Mouse (Mus musculus): ENCODE measurements around the gene Zfp629.
"Not testable (repeated sequence)": the region's sequence is repeated elsewhere in the genome, so short reads cannot be mapped to it uniquely, and the experiment has no call there.

Gene Zfp629

GRCm38 (mm10) chr7:127614891-127615843, at the start of gene Zfp629:
Gene Zfp629, minus strand, starts transcription at chr7:127615797.
- DNase-seq = peak; percentile 51 to 54

GRCm38 (mm10) chr7:127662926-127663325, 47.3 kb upstream of the Zfp629 start:
- no peak for DNase-seq

- no peak for DNase-seq
These were observed 46.2 kb upstream of the Zfp629 start for GRCm38 (mm10) chr7:127661833-127662232.

GRCm38 (mm10) chr7:127660882-127661281, 45.3 kb upstream of the Zfp629 start:
- DNase-seq = no peak

- peak; percentile 77 to 80 for DNase-seq
These were observed 41.3 kb upstream of the Zfp629 start for GRCm38 (mm10) chr7:127656946-127657345.

- DNase-seq = no peak
These were observed 38.7 kb upstream of the Zfp629 start for GRCm38 (mm10) chr7:127654318-127654717.

- no peak for DNase-seq
These were observed 36.5 kb upstream of the Zfp629 start for GRCm38 (mm10) chr7:127652050-127652449.

GRCm38 (mm10) chr7:127651624-127652023, 36.0 kb upstream of the Zfp629 start:
- DNase-seq = no peak

- no peak for DNase-seq
These were observed 33.6 kb upstream of the Zfp629 start for GRCm38 (mm10) chr7:127649206-127649605.

GRCm38 (mm10) chr7:127648516-127649201, 33.1 kb upstream of the Zfp629 start:
- no peak for DNase-seq

GRCm38 (mm10) chr7:127647576-127647975, 32.0 kb upstream of the Zfp629 start:
- DNase-seq = not testable (repeated sequence)

GRCm38 (mm10) chr7:127646363-127646762, 30.8 kb upstream of the Zfp629 start:
- DNase-seq = no peak

GRCm38 (mm10) chr7:127642254-127642653, 26.7 kb upstream of the Zfp629 start:
- no peak for DNase-seq

- no peak for DNase-seq
These were observed 25.7 kb upstream of the Zfp629 start for GRCm38 (mm10) chr7:127641260-127641659.

- no peak for DNase-seq
These were observed 21.4 kb upstream of the Zfp629 start for GRCm38 (mm10) chr7:127636963-127637362.

- DNase-seq = no peak
These were observed 15.8 kb upstream of the Zfp629 start for GRCm38 (mm10) chr7:127631416-127631815.

GRCm38 (mm10) chr7:127628646-127629045, 13.0 kb upstream of the Zfp629 start:
- no peak for DNase-seq

- DNase-seq = no peak
These were observed 10.9 kb upstream of the Zfp629 start for GRCm38 (mm10) chr7:127626471-127626870.

GRCm38 (mm10) chr7:127626039-127626438, 10.4 kb upstream of the Zfp629 start:
- DNase-seq = no peak

GRCm38 (mm10) chr7:127618402-127618801, 2.8 kb upstream of the Zfp629 start:
- not testable (repeated sequence) for DNase-seq

- no peak for DNase-seq
These were observed 2.4 kb upstream of the Zfp629 start for GRCm38 (mm10) chr7:127617962-127618361.

GRCm38 (mm10) chr7:127616881-127617280, 1.3 kb upstream of the Zfp629 start:
- DNase-seq = no peak

- no peak for DNase-seq
These were observed 739 bp upstream of the Zfp629 start for GRCm38 (mm10) chr7:127616336-127616735.

- peak in 1 of 2 experiments; percentile 42 for DNase-seq
These were observed 1.1 kb downstream of the Zfp629 start for GRCm38 (mm10) chr7:127614511-127614890.

All from B cell, adult 2 months (primary cell).